Mouse (Mus musculus): ENCODE results near the gene Klk12.

The Klk12 gene

GRCm38 (mm10) chr7:43774802-43775201, 6.1 kb downstream of the Klk12 start:
- H3K27me3 ChIP-seq (ENCODE audit: insufficient read depth, low read length): peaks cover 3% of the 10 kb centered on the region; the same call in 1 of the 2 replicates
- H3K4me1 ChIP-seq (replicated peaks; ENCODE audit: low read depth, low read length): peaks cover 46% of the 10 kb centered on the region
- no peaks in the 10 kb centered on the region for H3K9me3 ChIP-seq (ENCODE audit: low read length)
- peak overlapping the region; percentile 62 for H3K4me3 ChIP-seq (replicated peaks; ENCODE audit: low read length)
- TF ChIP-seq NANOG (IDR thresholded peaks at IDR 0.05; ENCODE audit: borderline replicate concordance, low read length): no peak
- TF ChIP-seq POU5F1 (IDR thresholded peaks at IDR 0.05; ENCODE audit: borderline replicate concordance, low read length): no peak
- no peak for TF ChIP-seq CTCF (conservative IDR thresholded peaks at IDR 0.05; ENCODE audit: low read length)
- no peaks in the 10 kb centered on the region for H3K36me3 ChIP-seq (ENCODE audit: insufficient read depth, low read length)

GRCm38 (mm10) chr7:43775311-43776057, 6.8 kb downstream of the Klk12 start:
- Histone ChIP-seq H3K4me1 (replicated peaks; ENCODE audit: low read depth, low read length) (peaks cover 53% of the 10 kb centered on the region), H3K4me3 (replicated peaks; ENCODE audit: low read length) (peak overlapping the region; percentile 62)

GRCm38 (mm10) chr7:43776506-43776905, 7.8 kb downstream of the Klk12 start:
- no peak for TF ChIP-seq POU5F1 (IDR thresholded peaks at IDR 0.05; ENCODE audit: borderline replicate concordance, low read length)
- TF ChIP-seq NANOG (IDR thresholded peaks at IDR 0.05; ENCODE audit: borderline replicate concordance, low read length): no peak
- TF ChIP-seq CTCF (conservative IDR thresholded peaks at IDR 0.05; ENCODE audit: low read length): no peak
- peaks cover 63% of the 10 kb centered on the region for H3K4me1 ChIP-seq (replicated peaks; ENCODE audit: low read depth, low read length)
- H3K4me3 ChIP-seq (replicated peaks; ENCODE audit: low read length): peak overlapping the region; percentile 51; the same call in 1 of the 2 replicates
- peaks cover 9% of the 10 kb centered on the region for H3K27me3 ChIP-seq (ENCODE audit: insufficient read depth, low read length)
- no peaks in the 10 kb centered on the region for H3K9me3 ChIP-seq (ENCODE audit: low read length)
- H3K36me3 ChIP-seq (ENCODE audit: insufficient read depth, low read length): no peaks in the 10 kb centered on the region

More at GRCm38 (mm10) chr7:43775311-43776057, 6.8 kb downstream of the Klk12 start:
- no peaks in the 10 kb centered on the region for H3K9me3 ChIP-seq (ENCODE audit: low read length)
- TF ChIP-seq NANOG (IDR thresholded peaks at IDR 0.05; ENCODE audit: borderline replicate concordance, low read length) (no peak), CTCF (conservative IDR thresholded peaks at IDR 0.05; ENCODE audit: low read length) (no peak), POU5F1 (IDR thresholded peaks at IDR 0.05; ENCODE audit: borderline replicate concordance, low read length) (no peak)
- H3K27me3 ChIP-seq (ENCODE audit: insufficient read depth, low read length): peaks cover 3% of the 10 kb centered on the region; the same call in 1 of the 2 replicates
- no peaks in the 10 kb centered on the region for H3K36me3 ChIP-seq (ENCODE audit: insufficient read depth, low read length)

GRCm38 (mm10) chr7:43777423-43777822, 8.7 kb downstream of the Klk12 start:
- Histone ChIP-seq H3K27me3 (ENCODE audit: insufficient read depth, low read length) (peaks cover 11% of the 10 kb centered on the region), H3K4me3 (replicated peaks; ENCODE audit: low read length) (no peak overlapping the region), H3K9me3 (ENCODE audit: low read length) (no peaks in the 10 kb centered on the region), H3K36me3 (ENCODE audit: insufficient read depth, low read length) (no peaks in the 10 kb centered on the region), H3K4me1 (replicated peaks; ENCODE audit: low read depth, low read length) (peaks cover 72% of the 10 kb centered on the region)
- TF ChIP-seq CTCF (conservative IDR thresholded peaks at IDR 0.05; ENCODE audit: low read length) (no peak), NANOG (IDR thresholded peaks at IDR 0.05; ENCODE audit: borderline replicate concordance, low read length) (no peak), POU5F1 (IDR thresholded peaks at IDR 0.05; ENCODE audit: borderline replicate concordance, low read length) (no peak)

- TF ChIP-seq CTCF (conservative IDR thresholded peaks at IDR 0.05; ENCODE audit: low read length) (no peak), NANOG (IDR thresholded peaks at IDR 0.05; ENCODE audit: borderline replicate concordance, low read length) (no peak), POU5F1 (IDR thresholded peaks at IDR 0.05; ENCODE audit: borderline replicate concordance, low read length) (no peak)
- Histone ChIP-seq H3K9me3 (ENCODE audit: low read length) (no peaks in the 10 kb centered on the region), H3K36me3 (ENCODE audit: insufficient read depth, low read length) (no peaks in the 10 kb centered on the region), H3K27me3 (ENCODE audit: insufficient read depth, low read length) (peaks cover 18% of the 10 kb centered on the region), H3K4me1 (replicated peaks; ENCODE audit: low read depth, low read length) (peaks cover 73% of the 10 kb centered on the region), H3K4me3 (replicated peaks; ENCODE audit: low read length) (no peak overlapping the region)
Observed at GRCm38 (mm10) chr7:43778176-43778970, 9.7 kb downstream of the Klk12 start.

GRCm38 (mm10) chr7:43780241-43780640, 11.5 kb downstream of the Klk12 start:
- Histone ChIP-seq H3K9me3 (ENCODE audit: low read length) (no peaks in the 10 kb centered on the region), H3K4me3 (replicated peaks; ENCODE audit: low read length) (peak overlapping the region; percentile 61), H3K4me1 (replicated peaks; ENCODE audit: low read depth, low read length) (peaks cover 61% of the 10 kb centered on the region), H3K27me3 (ENCODE audit: insufficient read depth, low read length) (peaks cover 33% of the 10 kb centered on the region), H3K36me3 (ENCODE audit: insufficient read depth, low read length) (no peaks in the 10 kb centered on the region)
- TF ChIP-seq NANOG (IDR thresholded peaks at IDR 0.05; ENCODE audit: borderline replicate concordance, low read length) (no peak), CTCF (conservative IDR thresholded peaks at IDR 0.05; ENCODE audit: low read length) (no peak), POU5F1 (IDR thresholded peaks at IDR 0.05; ENCODE audit: borderline replicate concordance, low read length) (no peak)

- TF ChIP-seq CTCF (conservative IDR thresholded peaks at IDR 0.05; ENCODE audit: low read length) (no peak), NANOG (IDR thresholded peaks at IDR 0.05; ENCODE audit: borderline replicate concordance, low read length) (no peak), POU5F1 (IDR thresholded peaks at IDR 0.05; ENCODE audit: borderline replicate concordance, low read length) (no peak)
- Histone ChIP-seq H3K4me1 (replicated peaks; ENCODE audit: low read depth, low read length) (peaks cover 57% of the 10 kb centered on the region), H3K9me3 (ENCODE audit: low read length) (no peaks in the 10 kb centered on the region), H3K36me3 (ENCODE audit: insufficient read depth, low read length) (no peaks in the 10 kb centered on the region), H3K4me3 (replicated peaks; ENCODE audit: low read length) (peak within 1 kb of the TSS; percentile 61), H3K27me3 (ENCODE audit: insufficient read depth, low read length) (peaks cover 33% of the 10 kb centered on the region)
Observed at GRCm38 (mm10) chr7:43780746-43781145, 12.0 kb downstream of the Klk12 start, which contains the start of gene Klk10. Gene Klk10 (plus strand): TSS chr7:43781035.

GRCm38 (mm10) chr7:43781541-43781940, 12.8 kb downstream of the Klk12 start:
- Histone ChIP-seq H3K4me3 (replicated peaks; ENCODE audit: low read length) (peak overlapping the region; percentile 61), H3K9me3 (ENCODE audit: low read length) (no peaks in the 10 kb centered on the region), H3K36me3 (ENCODE audit: insufficient read depth, low read length) (no peaks in the 10 kb centered on the region), H3K27me3 (ENCODE audit: insufficient read depth, low read length) (peaks cover 33% of the 10 kb centered on the region), H3K4me1 (replicated peaks; ENCODE audit: low read depth, low read length) (peaks cover 49% of the 10 kb centered on the region)
- TF ChIP-seq POU5F1 (IDR thresholded peaks at IDR 0.05; ENCODE audit: borderline replicate concordance, low read length): no peak
- TF ChIP-seq CTCF (conservative IDR thresholded peaks at IDR 0.05; ENCODE audit: low read length): no peak
- no peak for TF ChIP-seq NANOG (IDR thresholded peaks at IDR 0.05; ENCODE audit: borderline replicate concordance, low read length)
